Mouse (Mus musculus): ENCODE measurements around the gene Peg3. TPM values are rescaled to one million over a fixed set of nuclear protein-coding genes. Genes with fewer than 3 reads are reported as not detected.

Gene Peg3
- not detected for total RNA-seq (2023)

GRCm38 (mm10) chr7:6730241-6730640 is at the start of gene Peg3, which contains the start of gene Usp29:
Gene Peg3 (minus strand): TSS chr7:6730431.
Gene Usp29 (plus strand): TSS chr7:6730578.

GRCm38 (mm10) chr7:6696241-6697045 is 33.8 kb downstream of the Peg3 start, which contains the start of gene Zim1:
Gene Zim1 (minus strand): TSS chr7:6696450.

Other genes with a start within 250 kb of the Peg3 start
- gene Olfr5, start 243.5 kb downstream of the Peg3 start, total RNA-seq (2023): not detected
- not detected for gene Olfr1347, start 230.7 kb downstream of the Peg3 start, total RNA-seq (2023)
- gene Olfr1348, start 221.7 kb downstream of the Peg3 start, total RNA-seq (2023): not detected
- not detected for gene Olfr1349, start 207.5 kb downstream of the Peg3 start, total RNA-seq (2023)
- not detected for gene Olfr1350, start 165.6 kb downstream of the Peg3 start, total RNA-seq (2023)
- gene Zim1, start 34.0 kb downstream of the Peg3 start, total RNA-seq (2023): not detected
- not detected for gene Usp29, start 147 bp upstream of the Peg3 start, total RNA-seq (2023)